In genomic region chr3:50063396-50063795, GRCm38 (mm10) we compare ENCODE assay signal across 30 mouse cellular contexts.
DNase-seq lines count a peak whose midpoint lies in the region; ATAC-seq and TF ChIP-seq lines count a peak whose summit lies in the region.
"Had no signal": no experiment of that assay in that cellular context is flagged by ENCODE, and none has a peak within 500 bp of the region (broad histone marks: within the 10 kb centered on the region; RNA-seq: fewer than 3 reads in every experiment).

No protein-coding gene starts in this region.

- DNase-seq in embryonic facial prominence, embryonic 10.5 days (ENCODE audit: low spot score), result no peak
- no peak for DNase-seq in forebrain, postnatal 0 days
- DNase-seq in ovary, postnatal 14 days (ENCODE audit: low spot score), result no peak
- DNase-seq in retina, embryonic 14.5 days (ENCODE audit: low spot score), result no peak
- DNase-seq: adrenal gland, adult 8-10 months; adrenal gland, postnatal 14 days; adrenal gland, postnatal 36 days; B cell, adult 2 months; cerebellum, adult 11 months; cerebellum, adult 18-20 months; cerebellum, adult 8-10 months; cerebellum, adult 9-11 months; cerebellum, postnatal 14 days; cerebellum, postnatal 36 days had no signal

- H3K27ac ChIP-seq in bone marrow macrophage, adult 2 months (ENCODE audit: insufficient read depth, low read depth, low read length), result peak overlapping the region; percentile 96
- H3K27ac ChIP-seq in embryonic facial prominence, embryonic 10.5 days (replicated peaks), result no peak overlapping the region
- H3K27ac ChIP-seq in forebrain, postnatal 0 days (ENCODE audit: low read depth, low read length), result no peak overlapping the region
- H3K27ac ChIP-seq: embryonic facial prominence, embryonic 13.5 days; embryonic facial prominence, embryonic 15.5 days; forebrain, embryonic 10.5 days; forebrain, embryonic 12.5 days had no signal

- H3K36me3 ChIP-seq in embryonic facial prominence, embryonic 10.5 days (replicated peaks), result no peaks in the 10 kb centered on the region
- H3K36me3 ChIP-seq in forebrain, postnatal 0 days (ENCODE audit: insufficient read depth), result no peaks in the 10 kb centered on the region
- H3K36me3 ChIP-seq: embryonic facial prominence, embryonic 13.5 days; embryonic facial prominence, embryonic 15.5 days; forebrain, embryonic 10.5 days; forebrain, embryonic 12.5 days; G1E had no signal

- H3K27me3 ChIP-seq in embryonic facial prominence, embryonic 10.5 days (replicated peaks; ENCODE audit: low read depth, poor library complexity, severe bottlenecking), result no peaks in the 10 kb centered on the region
- H3K27me3 ChIP-seq in forebrain, postnatal 0 days (ENCODE audit: insufficient read depth, low read length), result no peaks in the 10 kb centered on the region
- H3K27me3 ChIP-seq: CH12.LX; embryonic facial prominence, embryonic 13.5 days; embryonic facial prominence, embryonic 15.5 days; forebrain, embryonic 12.5 days; Patski had no signal

- no peak overlapping the region for H3K9ac ChIP-seq in forebrain, postnatal 0 days
- H3K9ac ChIP-seq: embryonic facial prominence, embryonic 13.5 days; embryonic facial prominence, embryonic 15.5 days; forebrain, embryonic 12.5 days had no signal

- 94% methylated on average over 4 of the region's 4 CpGs for WGBS in embryonic facial prominence, embryonic 10.5 days
- WGBS in forebrain, postnatal 0 days, result 90% methylated on average over 4 of the region's 4 CpGs

- no peak for TF ChIP-seq CTCF in bone marrow macrophage, adult 2 months (IDR thresholded peaks at IDR 0.05; ENCODE audit: low read depth, low read length)
- TF ChIP-seq CTCF in forebrain, postnatal 0 days (IDR thresholded peaks at IDR 0.05; ENCODE audit: low read depth), result no peak

- H3K4me1 ChIP-seq in bone marrow macrophage, adult 2 months (ENCODE audit: control insufficient read depth, insufficient read depth, low read length), result peaks cover 16% of the 10 kb centered on the region
- no peaks in the 10 kb centered on the region for H3K4me1 ChIP-seq in embryonic facial prominence, embryonic 10.5 days
- no peaks in the 10 kb centered on the region for H3K4me1 ChIP-seq in forebrain, postnatal 0 days (ENCODE audit: insufficient read depth)
- H3K4me1 ChIP-seq: embryonic facial prominence, embryonic 13.5 days; embryonic facial prominence, embryonic 15.5 days; forebrain, embryonic 10.5 days; forebrain, embryonic 12.5 days had no signal

- no peak for TF ChIP-seq POLR2A in bone marrow macrophage, adult 2 months (IDR thresholded peaks at IDR 0.05; ENCODE audit: borderline replicate concordance, low read depth, low read length)

- H3K4me2 ChIP-seq in forebrain, postnatal 0 days (ENCODE audit: low read depth), result no peak overlapping the region
- H3K4me2 ChIP-seq: embryonic facial prominence, embryonic 13.5 days; embryonic facial prominence, embryonic 15.5 days; forebrain, embryonic 12.5 days had no signal

- peak overlapping the region; percentile 44 for H3K4me3 ChIP-seq in bone marrow macrophage, adult 2 months (ENCODE audit: insufficient read depth, low read length)
- H3K4me3 ChIP-seq in embryonic facial prominence, embryonic 10.5 days, result no peak overlapping the region
- H3K4me3 ChIP-seq in forebrain, postnatal 0 days (ENCODE audit: low read depth, low read length), result no peak overlapping the region
- H3K4me3 ChIP-seq: embryonic facial prominence, embryonic 13.5 days; embryonic facial prominence, embryonic 15.5 days; erythroblast, embryonic 14.5 days; forebrain, embryonic 10.5 days; forebrain, embryonic 12.5 days had no signal

- no peaks in the 10 kb centered on the region for H3K9me3 ChIP-seq in embryonic facial prominence, embryonic 10.5 days
- no peaks in the 10 kb centered on the region for H3K9me3 ChIP-seq in forebrain, postnatal 0 days (ENCODE audit: low read length)
- H3K9me3 ChIP-seq: embryonic facial prominence, embryonic 13.5 days; embryonic facial prominence, embryonic 15.5 days; forebrain, embryonic 10.5 days; forebrain, embryonic 12.5 days; G1E had no signal

- ATAC-seq in granulocyte monocyte progenitor cell, adult 5-6 weeks (replicated peaks; ENCODE audit: poor library complexity, severe bottlenecking), result peak; percentile 85
- ATAC-seq in megakaryocyte, adult 5-6 weeks (ENCODE audit: poor library complexity, severe bottlenecking), result peak; percentile 81
- ATAC-seq in monocyte, adult 5-6 weeks (replicated peaks; ENCODE audit: insufficient number of reproducible peaks, low FRiP score, low TSS enrichment, poor library complexity, severe bottlenecking), result 0 out of 2 replicates have a peak, but pooled peaks have one; percentile 22
- ATAC-seq in forebrain, postnatal 0 days, result no peak
- ATAC-seq: activated CD4-positive, CD25-positive, alpha-beta regulatory T cell, adult 4 months; CD4-positive, CD25-positive, alpha-beta regulatory T cell, adult 4 months; forebrain, embryonic 14.5 days; forebrain, embryonic 16.5 days; Patski had no signal
